Mouse (Mus musculus): ENCODE measurements around the gene Eapp. TPM values are rescaled to one million over a fixed set of nuclear protein-coding genes. Genes with fewer than 3 reads are reported as not detected.
"Not testable (repeated sequence)": the region's sequence is repeated elsewhere in the genome, so short reads cannot be mapped to it uniquely, and the experiment has no call there.

The Eapp gene
- 10 to 100 TPM; 25.1 to 27.3 TPM for total RNA-seq (2021)
- long read RNA-seq, experiment 1, full-length matches to known transcripts: 22 of 47 reads
- long read RNA-seq, experiment 1, partial matches to known transcripts: 11 of 47 reads
- long read RNA-seq, experiment 1, other reads (novel, unspliced or antisense): 14 of 47 reads
- long read RNA-seq, experiment 2, full-length matches to known transcripts: 15 of 39 reads
- long read RNA-seq, experiment 2, partial matches to known transcripts: 10 of 39 reads
- long read RNA-seq, experiment 2, other reads (novel, unspliced or antisense): 14 of 39 reads

DNA sequence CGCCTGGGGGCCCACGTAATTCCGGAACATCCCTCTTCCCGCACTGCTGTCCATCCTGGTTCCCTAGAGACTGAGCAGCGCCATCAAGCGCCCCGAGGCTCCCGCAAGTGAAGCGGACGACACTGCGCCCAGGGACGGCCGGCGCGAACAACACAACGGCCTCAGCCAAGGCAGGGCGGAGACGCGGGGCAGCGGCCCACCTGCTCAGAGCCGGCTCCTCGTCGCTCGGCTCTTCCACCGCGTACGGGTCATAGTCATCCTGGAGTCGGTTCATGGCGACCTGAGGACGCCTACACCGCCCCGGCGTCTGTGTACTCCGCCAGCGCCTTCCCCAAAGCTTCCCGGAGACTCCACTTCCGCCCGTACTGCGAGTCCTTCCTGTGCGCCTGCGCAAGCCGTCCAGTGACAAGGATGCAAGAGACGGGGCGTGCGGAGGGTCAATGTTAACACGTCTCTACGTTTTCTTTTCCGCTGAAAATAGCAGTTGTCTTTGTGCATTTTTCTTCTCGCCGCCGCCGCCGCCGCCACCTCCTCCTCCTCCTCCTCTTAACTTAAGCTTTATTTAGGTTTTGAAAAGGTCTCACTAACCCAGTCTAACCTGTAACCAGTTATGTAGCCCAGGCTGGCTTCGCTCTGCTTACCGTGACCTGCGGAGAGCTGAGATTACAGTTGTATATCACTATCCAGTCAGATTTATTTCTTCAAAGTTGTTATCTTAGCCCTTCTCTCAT lies at the start of gene Eapp:
Gene Eapp, minus strand, starts transcription at position 387 of the 731 bp plus-strand sequence.
- DNase-seq: peak; percentile 98

DNA sequence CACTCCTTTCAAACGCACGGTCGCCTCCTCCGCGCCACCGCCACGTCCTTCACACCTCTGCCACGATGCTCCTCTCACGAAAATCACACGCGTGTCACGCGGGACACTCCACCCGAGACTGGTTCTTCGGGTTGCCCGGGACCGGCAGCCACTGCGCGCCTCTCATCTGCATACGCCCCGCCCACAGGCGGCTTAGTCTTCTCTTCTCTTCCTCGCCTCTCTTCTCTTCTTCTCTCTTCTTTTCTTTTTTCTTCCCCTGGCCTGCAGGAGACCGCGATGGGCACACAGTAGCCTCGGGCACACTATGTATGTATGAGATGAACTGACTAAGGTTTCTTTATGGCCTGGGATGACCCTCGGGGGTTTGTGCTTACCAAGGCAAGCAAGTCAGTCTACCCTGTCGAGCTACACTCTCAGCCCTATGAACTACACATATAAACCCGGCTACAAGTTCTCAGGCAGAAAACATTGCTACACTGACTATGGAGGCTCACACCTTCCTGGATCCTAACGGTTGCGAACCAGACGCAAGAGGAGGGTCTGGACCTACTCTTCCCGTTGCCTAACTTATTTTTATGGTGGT lies 43.1 kb upstream of the Eapp start:
- DNase-seq: peak in 1 of 2 experiments; percentile 50

DNA sequence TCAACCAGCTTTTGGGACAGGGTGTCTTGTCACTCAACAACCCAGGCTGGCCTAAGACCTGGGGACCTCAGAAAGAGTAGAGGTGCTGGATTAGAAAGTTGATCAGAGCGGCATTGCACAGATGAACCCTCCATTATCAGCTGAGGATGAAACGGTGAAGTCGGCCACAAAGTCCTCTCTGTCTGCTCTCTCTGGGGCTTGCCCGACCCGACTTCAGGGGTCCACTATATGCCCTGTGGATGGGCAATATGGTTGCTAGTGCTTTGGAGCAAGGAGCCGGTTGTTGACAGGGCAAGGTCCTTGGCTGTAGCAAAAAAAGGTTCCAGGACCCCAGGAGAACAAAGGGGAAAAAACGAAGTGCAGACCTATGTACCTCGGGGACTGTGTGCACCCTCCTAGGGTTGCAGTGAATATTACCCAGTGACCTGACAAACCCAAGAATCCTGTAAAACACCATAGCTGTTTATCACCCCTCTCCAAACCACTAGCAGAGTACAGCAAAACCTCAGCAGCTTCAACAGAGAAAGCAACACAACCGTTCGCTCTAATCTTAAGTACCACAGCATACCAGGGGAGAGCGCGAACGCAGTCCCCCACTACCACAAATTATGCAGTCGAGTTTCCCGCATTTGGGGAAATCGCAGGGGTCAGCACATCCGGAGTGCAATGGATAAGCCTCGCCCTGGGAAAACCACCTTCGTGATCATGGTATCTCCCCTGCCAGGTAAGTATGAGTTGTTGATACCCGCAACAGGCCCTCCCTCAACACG lies 42.4 kb upstream of the Eapp start:
- not testable (repeated sequence) for DNase-seq

DNA sequence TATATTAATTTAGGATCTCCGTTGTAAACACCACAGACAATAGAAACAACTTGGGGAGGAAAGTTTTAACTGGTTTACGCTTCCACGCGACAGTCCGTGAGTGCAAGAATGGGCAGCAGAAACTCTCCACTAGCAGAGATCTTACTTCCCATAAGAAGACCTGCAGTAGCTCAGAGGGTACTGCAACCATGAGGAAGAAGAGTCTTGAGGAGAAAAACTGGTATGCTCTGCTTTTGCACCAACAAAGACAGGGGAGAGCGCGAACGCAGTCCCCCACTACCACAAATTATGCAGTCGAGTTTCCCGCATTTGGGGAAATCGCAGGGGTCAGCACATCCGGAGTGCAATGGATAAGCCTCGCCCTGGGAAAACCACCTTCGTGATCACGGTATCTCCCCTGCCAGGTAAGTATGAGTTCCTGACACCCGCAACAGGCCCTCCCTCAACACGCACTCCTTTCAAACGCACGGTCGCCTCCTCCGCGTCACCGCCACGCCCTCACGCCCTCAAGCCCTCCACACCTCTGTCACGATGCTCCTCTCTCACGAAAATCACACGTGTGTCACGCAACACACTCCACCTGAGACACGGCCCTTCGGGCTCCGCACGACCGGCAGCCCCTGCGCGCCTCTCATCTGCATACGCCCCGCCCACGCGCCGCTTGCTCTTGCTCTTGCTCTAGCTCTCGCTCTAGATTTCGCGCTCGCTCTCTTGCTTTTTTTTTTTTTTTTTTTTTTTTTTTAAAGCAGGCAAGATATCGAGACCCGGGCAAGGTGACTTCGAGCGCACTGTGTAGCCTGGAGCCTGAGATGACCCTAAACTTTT lies 38.8 kb upstream of the Eapp start:
- DNase-seq: peak; percentile 34 to 36

DNA sequence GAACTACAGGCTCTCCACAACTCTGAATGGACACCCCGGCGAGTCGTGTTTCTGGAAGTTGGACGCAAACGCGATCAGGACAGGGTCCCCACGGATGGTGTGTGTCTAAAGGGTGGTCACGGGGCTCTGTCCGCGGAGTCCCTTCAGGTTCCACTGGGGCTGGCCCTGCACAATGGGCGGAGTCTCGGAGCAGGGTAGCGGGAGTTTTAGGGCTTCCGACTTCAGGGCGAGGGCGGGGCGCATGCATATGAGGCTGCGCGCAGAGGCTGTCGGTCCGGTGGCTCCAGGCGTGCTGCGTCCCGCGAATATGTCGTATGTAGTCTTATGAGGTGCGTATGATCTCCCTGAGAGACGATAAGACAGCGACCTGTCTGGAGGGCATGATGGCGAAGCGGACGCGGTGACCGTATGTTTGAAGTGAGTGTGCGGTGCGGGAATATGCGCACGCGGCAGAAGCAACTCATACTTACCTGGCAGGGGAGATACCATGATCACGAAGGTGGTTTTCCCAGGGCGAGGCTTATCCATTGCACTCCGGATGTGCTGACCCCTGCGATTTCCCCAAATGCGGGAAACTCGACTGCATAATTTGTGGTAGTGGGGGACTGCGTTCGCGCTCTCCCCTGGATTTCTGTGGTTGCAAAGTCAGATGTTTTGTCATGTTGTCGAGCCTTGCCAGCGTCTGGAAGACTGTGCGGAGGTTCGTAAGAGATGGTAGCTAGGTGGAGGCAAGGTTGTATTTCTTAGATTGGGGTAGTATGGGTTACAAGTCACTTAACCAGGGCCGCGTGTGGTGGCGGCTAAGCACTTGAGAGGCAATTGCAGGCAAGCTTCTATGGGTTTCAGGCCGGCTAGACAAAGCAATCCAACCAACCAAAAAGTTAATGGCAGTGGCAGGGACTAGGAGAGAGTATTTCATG lies 33.7 kb upstream of the Eapp start:
- not testable (repeated sequence) for DNase-seq

DNA sequence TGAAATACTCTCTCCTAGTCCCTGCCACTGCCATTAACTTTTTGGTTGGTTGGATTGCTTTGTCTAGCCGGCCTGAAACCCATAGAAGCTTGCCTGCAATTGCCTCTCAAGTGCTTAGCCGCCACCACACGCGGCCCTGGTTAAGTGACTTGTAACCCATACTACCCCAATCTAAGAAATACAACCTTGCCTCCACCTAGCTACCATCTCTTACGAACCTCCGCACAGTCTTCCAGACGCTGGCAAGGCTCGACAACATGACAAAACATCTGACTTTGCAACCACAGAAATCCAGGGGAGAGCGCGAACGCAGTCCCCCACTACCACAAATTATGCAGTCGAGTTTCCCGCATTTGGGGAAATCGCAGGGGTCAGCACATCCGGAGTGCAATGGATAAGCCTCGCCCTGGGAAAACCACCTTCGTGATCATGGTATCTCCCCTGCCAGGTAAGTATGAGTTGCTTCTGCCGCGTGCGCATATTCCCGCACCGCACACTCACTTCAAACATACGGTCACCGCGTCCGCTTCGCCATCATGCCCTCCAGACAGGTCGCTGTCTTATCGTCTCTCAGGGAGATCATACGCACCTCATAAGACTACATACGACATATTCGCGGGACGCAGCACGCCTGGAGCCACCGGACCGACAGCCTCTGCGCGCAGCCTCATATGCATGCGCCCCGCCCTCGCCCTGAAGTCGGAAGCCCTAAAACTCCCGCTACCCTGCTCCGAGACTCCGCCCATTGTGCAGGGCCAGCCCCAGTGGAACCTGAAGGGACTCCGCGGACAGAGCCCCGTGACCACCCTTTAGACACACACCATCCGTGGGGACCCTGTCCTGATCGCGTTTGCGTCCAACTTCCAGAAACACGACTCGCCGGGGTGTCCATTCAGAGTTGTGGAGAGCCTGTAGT lies 23.4 kb upstream of the Eapp start:
- DNase-seq: not testable (repeated sequence)

DNA sequence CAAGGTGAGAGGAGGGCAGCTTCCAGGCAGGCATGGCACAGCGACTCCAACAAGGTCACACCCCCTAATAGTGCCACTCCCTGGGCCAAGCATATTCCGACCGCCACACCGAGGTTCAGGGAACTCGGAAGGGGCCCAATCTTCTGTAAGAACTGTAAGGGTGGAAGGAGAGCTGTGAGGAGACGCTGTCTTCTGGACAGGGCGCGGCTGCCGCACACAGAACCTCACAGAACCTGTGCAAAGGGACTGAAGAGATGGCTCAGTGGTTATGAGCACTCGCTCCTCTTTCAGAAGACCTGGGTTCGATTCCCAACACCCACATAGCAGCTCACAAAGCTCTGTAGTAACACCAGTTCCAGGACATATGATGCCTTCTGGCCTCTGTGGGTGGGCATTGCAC lies 21.8 kb upstream of the Eapp start:
- peak in 1 of 2 experiments; percentile 3 for DNase-seq

DNA sequence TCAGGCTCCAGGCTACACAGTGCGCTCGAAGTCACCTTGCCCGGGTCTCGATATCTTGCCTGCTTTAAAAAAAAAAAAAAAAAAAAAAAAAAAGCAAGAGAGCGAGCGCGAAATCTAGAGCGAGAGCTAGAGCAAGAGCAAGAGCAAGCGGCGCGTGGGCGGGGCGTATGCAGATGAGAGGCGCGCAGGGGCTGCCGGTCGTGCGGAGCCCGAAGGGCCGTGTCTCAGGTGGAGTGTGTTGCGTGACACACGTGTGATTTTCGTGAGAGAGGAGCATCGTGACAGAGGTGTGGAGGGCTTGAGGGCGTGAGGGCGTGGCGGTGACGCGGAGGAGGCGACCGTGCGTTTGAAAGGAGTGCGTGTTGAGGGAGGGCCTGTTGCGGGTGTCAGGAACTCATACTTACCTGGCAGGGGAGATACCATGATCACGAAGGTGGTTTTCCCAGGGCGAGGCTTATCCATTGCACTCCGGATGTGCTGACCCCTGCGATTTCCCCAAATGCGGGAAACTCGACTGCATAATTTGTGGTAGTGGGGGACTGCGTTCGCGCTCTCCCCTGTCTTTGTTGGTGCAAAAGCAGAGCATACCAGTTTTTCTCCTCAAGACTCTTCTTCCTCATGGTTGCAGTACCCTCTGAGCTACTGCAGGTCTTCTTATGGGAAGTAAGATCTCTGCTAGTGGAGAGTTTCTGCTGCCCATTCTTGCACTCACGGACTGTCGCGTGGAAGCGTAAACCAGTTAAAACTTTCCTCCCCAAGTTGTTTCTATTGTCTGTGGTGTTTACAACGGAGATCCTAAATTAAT lies 18.3 kb upstream of the Eapp start:
- peak; percentile 65 to 68 for DNase-seq

DNA sequence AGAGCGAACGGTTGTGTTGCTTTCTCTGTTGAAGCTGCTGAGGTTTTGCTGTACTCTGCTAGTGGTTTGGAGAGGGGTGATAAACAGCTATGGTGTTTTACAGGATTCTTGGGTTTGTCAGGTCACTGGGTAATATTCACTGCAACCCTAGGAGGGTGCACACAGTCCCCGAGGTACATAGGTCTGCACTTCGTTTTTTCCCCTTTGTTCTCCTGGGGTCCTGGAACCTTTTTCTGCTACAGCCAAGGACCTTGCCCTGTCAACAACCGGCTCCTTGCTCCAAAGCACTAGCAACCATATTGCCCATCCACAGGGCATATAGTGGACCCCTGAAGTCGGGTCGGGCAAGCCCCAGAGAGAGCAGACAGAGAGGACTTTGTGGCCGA lies 14.8 kb upstream of the Eapp start:
- DNase-seq: peak in 1 of 2 experiments; percentile 14

DNA sequence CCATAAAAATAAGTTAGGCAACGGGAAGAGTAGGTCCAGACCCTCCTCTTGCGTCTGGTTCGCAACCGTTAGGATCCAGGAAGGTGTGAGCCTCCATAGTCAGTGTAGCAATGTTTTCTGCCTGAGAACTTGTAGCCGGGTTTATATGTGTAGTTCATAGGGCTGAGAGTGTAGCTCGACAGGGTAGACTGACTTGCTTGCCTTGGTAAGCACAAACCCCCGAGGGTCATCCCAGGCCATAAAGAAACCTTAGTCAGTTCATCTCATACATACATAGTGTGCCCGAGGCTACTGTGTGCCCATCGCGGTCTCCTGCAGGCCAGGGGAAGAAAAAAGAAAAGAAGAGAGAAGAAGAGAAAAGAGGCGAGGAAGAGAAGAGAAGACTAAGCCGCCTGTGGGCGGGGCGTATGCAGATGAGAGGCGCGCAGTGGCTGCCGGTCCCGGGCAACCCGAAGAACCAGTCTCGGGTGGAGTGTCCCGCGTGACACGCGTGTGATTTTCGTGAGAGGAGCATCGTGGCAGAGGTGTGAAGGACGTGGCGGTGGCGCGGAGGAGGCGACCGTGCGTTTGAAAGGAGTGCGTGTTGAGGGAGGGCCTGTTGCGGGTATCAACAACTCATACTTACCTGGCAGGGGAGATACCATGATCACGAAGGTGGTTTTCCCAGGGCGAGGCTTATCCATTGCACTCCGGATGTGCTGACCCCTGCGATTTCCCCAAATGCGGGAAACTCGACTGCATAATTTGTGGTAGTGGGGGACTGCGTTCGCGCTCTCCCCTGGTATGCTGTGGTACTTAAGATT lies 14.2 kb upstream of the Eapp start:
- peak in 1 of 2 experiments; percentile 6 for DNase-seq

DNA sequence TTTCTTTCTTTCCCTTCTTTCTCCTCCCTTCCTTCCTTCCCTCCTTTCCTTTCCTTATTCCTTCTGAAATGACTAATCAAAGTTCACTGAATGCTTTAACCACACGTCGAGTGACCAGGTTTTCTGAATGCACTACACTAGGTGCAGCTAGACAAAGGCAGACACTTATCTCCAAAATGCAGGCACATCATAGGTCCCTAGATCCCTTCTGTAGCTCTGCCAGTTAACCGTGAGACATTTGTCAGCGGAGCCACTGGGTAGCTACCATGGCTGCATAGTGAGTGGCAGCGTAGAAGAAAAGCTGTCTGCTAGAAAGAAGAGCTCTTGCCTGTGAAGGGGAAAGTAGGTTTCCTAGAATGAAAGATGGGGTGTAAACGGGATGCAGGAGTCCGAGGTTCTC lies 3.7 kb upstream of the Eapp start:
- DNase-seq: no peak

DNA sequence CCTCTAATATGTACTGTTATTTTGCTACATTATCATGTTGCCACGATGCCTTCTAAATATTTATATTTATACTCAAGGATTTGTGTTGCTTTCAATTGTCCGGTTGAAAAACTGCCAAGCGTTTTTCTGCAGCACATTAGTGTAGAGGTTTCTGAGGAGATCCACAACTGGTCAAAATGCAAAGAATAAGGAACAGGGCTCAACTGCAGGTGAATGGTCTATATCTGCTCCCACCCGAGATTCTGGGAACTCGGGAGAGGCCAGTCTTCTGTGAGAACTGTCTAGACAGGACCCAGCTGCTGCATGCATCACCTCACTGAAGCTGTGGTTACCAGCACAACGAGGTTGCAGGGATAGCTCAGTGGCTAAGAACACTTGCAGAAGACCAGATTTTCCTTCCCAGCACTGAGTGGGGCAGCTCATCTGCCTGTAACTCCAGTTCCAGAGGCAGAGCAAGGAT lies 2.1 kb upstream of the Eapp start:
- DNase-seq: peak; percentile 10 to 41

DNA sequence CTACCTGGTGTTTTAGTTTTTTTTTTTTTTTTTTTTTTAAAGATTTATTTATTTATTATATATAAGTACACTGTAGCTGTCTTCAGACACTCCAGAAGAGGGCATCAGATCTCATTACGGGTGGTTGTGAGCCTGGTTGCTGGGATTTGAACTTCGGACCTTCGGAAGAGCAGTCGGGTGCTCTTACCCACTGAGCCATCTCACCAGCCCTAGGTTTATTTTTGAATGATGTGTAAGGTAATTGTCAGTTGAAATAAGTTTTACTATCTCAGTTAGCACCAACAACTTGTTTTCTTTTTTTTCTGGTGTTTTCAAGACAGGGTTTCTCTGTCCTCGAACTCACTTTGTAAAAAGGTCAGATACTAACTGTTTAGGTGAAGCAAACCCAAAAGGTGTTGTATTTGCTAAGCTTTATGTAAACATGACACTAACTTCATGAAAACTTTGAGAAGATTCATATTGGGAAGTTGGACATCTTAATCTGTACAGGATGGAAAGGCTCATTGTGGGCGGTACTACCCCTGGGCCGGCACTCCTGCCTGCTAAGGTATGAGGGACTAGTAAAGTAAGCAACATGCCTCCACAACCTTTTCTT lies 1.4 kb upstream of the Eapp start:
- DNase-seq: peak; percentile 16 to 42

DNA sequence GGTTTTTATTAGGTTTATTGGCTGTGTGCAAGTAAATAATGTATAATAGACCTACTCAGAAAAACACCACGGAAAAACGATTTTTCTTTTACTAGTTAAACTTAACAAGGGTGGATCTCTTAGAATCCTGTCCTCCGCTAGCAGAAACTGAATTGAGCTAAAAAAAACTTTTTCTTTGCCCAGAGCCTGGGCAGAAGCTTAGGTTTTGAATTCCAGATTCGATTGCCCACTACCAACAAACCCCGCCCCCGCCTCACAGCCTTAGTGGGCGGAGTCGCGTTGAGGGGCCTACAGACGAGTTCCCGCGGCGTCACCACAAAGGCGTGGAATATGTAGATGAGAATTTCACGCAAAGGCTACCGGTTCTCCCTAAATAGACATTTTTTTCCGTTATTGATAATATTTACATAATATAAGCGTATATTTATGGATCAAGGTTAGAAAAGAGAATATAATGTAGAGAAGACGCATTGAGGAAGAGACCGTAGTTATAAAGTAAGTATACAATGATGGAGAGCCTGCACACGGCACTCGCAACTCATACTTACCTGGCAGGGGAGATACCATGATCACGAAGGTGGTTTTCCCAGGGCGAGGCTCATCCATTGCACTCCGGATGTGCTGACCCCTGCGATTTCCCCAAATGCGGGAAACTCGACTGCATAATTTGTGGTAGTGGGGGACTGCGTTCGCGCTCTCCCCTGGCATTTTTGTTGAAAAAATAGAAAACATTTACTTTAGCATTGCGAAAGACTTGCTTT lies 725 bp upstream of the Eapp start:
- DNase-seq: peak; percentile 96

DNA sequence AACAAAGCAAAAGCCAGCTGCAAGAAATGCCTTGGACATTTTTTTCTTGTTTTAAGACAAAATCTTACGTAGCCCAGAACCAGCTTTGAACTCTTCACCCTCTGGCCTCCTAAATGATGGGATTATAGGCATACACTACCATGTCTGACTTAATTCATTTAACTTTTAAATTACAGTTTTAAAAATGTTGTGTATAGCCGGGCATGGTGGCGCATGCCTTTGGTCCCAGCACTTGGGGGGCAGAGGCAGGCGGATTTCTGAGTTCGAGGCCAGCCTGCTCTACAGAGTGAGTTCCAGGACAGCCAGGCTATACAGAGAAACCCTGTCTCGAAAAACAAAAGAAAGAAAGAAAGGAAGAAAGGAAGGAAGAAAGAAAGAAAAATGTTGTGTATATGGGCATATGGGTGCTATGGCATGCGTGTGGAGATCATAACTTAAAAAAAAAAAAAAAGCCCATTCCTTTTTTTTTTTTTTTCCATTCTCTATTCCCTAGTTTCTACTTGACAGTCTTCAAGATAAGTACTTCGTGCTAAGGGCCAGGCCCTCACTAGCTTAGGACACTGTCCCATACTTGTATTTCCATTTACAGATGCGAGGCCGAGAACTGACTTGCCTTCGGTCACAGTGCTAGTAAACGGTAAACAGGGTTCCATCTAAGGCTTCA lies 718 bp downstream of the Eapp start:
- DNase-seq: no peak

DNA sequence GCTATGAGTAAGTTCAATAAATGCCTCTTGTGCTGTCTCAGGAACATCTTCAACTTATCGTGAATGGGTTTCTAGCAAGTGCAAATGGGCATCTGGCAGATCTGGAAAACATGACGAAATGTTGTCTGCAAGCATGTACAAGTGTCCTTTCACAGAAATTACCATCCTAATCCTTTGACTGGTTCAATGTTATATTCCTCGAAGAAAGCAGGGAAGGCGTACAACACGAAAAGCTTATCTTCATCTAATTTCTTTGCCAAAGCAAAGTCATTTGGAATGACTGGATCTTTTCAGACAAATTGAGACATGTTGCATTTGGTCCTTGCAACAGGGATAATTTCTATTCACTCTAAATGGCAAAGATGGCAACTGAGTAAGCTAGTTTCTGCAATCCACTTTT lies 6.6 kb downstream of the Eapp start:
- no peak for DNase-seq

All from heart, adult 18-20 months (tissue).